Mouse (Mus musculus) midbrain, embryonic 14.5 days (tissue): ENCODE data around the gene Mylk. TPM values are rescaled to one million over a fixed set of nuclear protein-coding genes. Genes with fewer than 3 reads are reported as not detected.
"Not testable (repeated sequence)": the region's sequence is repeated elsewhere in the genome, so short reads cannot be mapped to it uniquely, and the experiment has no call there.

Source experiments
- ATAC-seq: fragments of 200-750 bp; cut with Nextera tagmentation; 2 replicates; pipeline ENCODE4 v1.8.0; 2017; ENCODE audit warnings: moderate number of reproducible peaks, moderate library complexity; ENCODE audit not compliant: low FRiP score, low TSS enrichment
- DNase-seq: peaks from one replicate; pipeline ENCODE4 v3.0.0-alpha.2; 2015
- H3K27ac ChIP-seq: fragments of 300-500 bp; sonication (generic); replicated peaks from 2 replicates; pipeline ENCODE4 v1.5.1; 2014; ENCODE audit warnings: mild to moderate bottlenecking, low read depth, low read length, moderate library complexity
- H3K27me3 ChIP-seq: fragments of 300-500 bp; sonication (generic); 2 replicates; pipeline ENCODE4 v1.6.1; 2014; ENCODE audit warnings: low read length, control low read depth, mixed read lengths; ENCODE audit not compliant: control insufficient read depth, insufficient read depth
- H3K36me3 ChIP-seq: fragments of 300-500 bp; sonication (generic); 2 replicates; pipeline ENCODE4 v1.6.1; 2014; ENCODE audit warnings: low read length, control low read depth; ENCODE audit not compliant: control insufficient read depth, insufficient read depth
- H3K4me1 ChIP-seq: fragments of 300-500 bp; sonication (generic); 2 replicates; pipeline ENCODE4 v1.6.1; 2014; ENCODE audit warnings: mild to moderate bottlenecking, antibody characterized with exemption, low read length, control low read depth; ENCODE audit not compliant: control insufficient read depth, insufficient read depth
- H3K4me2 ChIP-seq: fragments of 300-500 bp; sonication (generic); 2 replicates; pipeline ENCODE4 v1.6.1; 2014; ENCODE audit warnings: mild to moderate bottlenecking, low read length, moderate library complexity
- H3K4me3 ChIP-seq: fragments of 300-500 bp; sonication (generic); replicated peaks from 2 replicates; pipeline ENCODE4 v1.5.1; 2014; ENCODE audit warnings: low read depth, low read length
- H3K9ac ChIP-seq: fragments of 300-500 bp; sonication (generic); replicated peaks from 2 replicates; pipeline ENCODE4 v1.6.1; 2014; ENCODE audit warnings: mild to moderate bottlenecking, low read length, moderate library complexity
- H3K9me3 ChIP-seq: fragments of 300-500 bp; sonication (generic); 2 replicates; pipeline ENCODE4 v1.6.1; 2016; ENCODE audit warnings: low read length, control low read depth, mixed read lengths; ENCODE audit not compliant: control insufficient read depth
- WGBS: fragments of 180-500 bp; shearing (Covaris S2); extraction: QIAGEN DNeasy Blood & Tissue Kit; methylation state at CpG from one replicate; pipeline ENCODE4 v1.1.7; 2014; 5-methylcytosine and 5-hydroxymethylcytosine counted together
- polyA plus RNA-seq: library from polyadenylated mRNA; unstranded; fragments of >200 nt; fragmentation: Nextera tagmentation; extraction: Ambion mirVana; gene quantifications from 2 replicates; pipeline ENCODE4 v1.2.1, GENCODE M21; 2014

Gene Mylk
- polyA plus RNA-seq, 1 experiment from 2014 or later = 4.9 TPM

DNA sequence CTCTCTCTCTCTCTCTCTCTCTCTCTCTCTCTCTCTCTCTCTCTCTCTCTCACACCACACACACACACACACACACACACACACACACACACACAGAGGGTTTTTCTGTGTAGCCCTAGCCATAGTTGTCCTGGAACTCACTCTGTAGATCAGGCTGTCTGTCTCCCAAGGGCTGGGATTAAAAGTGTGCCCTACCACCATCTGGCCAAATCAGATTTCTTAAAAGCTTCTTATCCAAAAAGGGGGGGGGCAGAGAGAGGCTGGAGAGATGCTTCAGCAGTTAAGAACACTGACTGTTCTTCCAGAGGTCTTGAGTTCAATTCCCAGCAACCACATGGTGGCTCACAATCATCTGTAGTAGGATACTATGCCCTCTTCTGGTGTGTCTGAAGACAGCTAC is 68.2 kb downstream of the Mylk start:
- not testable (repeated sequence) for ATAC-seq, H3K27me3 ChIP-seq, H3K4me1 ChIP-seq, H3K4me3 ChIP-seq, H3K9me3 ChIP-seq, DNase-seq, H3K27ac ChIP-seq, H3K36me3 ChIP-seq, H3K9ac ChIP-seq, H3K4me2 ChIP-seq

DNA sequence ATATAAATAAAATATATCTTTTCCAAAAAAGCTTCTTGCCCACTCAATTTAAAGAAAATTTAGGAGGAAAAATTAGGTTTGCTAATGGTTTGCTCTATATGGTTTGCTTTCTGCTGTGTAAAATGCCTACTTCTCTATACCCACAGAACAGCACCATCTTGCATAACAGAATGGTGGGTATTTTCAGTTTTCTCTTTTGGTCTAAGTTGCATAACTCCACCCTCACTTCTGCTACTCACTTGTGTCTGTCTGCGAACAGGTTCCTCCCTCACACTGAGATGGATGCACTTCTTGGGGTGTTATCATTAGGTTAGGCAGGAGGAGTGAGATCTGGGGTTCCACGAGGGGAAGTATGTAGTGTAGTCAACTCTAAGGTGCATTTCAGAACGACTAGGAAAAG is 68.6 kb downstream of the Mylk start:
- H3K27ac ChIP-seq = no peak overlapping the region
- no peak overlapping the region for H3K9ac ChIP-seq
- no peak overlapping the region for H3K4me2 ChIP-seq
- H3K4me3 ChIP-seq = no peak overlapping the region
- H3K36me3 ChIP-seq = no peaks in the 10 kb centered on the region
- H3K9me3 ChIP-seq = no peaks in the 10 kb centered on the region
- WGBS = 89% methylated on average over 3 of the region's 3 CpGs
- no peaks in the 10 kb centered on the region for H3K27me3 ChIP-seq
- no peaks in the 10 kb centered on the region for H3K4me1 ChIP-seq
- no peak for DNase-seq
- ATAC-seq = no peak

DNA sequence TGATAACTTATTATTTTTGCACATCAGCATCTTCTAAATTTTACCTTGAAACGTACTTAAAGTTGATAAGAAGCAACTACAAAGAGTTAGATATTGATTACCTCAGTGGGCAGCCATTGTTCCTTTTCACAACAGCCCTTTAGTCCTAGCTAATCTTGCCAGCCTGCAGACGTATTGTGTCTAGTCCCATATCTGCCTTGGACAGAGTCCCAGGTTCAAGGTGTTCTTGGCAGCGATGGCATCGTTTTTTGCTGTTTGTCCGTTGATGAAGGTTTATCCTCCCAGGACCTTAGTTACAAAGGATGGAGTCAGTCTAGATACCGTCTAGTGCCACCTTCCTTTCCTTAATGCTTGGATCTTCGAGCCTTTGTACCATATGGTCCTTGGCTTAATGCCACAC is 69.6 kb downstream of the Mylk start:
- no peaks in the 10 kb centered on the region for H3K4me1 ChIP-seq
- no peak for ATAC-seq

DNA sequence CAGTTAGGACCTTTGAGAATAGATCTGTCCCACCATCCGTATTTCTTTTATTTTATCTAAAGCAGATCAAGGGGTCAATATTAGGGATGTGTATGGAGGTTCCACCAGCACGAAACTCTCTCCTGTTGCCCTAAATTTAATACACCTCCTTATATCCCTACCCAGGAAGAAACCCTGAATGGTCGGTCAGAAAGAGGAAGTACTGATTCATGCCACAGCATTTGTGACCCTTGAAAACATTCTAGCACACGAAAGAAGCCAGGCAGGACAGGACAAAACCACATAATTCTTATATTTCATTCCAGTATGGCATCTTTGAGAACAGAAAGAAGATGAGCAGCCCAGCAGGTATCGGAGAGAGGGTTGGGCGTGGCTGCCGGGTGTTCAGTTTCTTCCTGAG is 71.5 kb downstream of the Mylk start:
- H3K4me2 ChIP-seq = no peak overlapping the region
- H3K9ac ChIP-seq = no peak overlapping the region
- H3K36me3 ChIP-seq = no peaks in the 10 kb centered on the region
- no peaks in the 10 kb centered on the region for H3K9me3 ChIP-seq
- H3K27me3 ChIP-seq = no peaks in the 10 kb centered on the region
- ATAC-seq = no peak
- H3K4me1 ChIP-seq = no peaks in the 10 kb centered on the region
- H3K27ac ChIP-seq = no peak overlapping the region
- 94% methylated on average over 7 of the region's 7 CpGs for WGBS
- no peak for DNase-seq
- no peak overlapping the region for H3K4me3 ChIP-seq

More for the DNA sequence above, 69.6 kb downstream of the Mylk start:
- no peak overlapping the region for H3K27ac ChIP-seq
- DNase-seq = no peak
- H3K9ac ChIP-seq = no peak overlapping the region
- H3K4me3 ChIP-seq = no peak overlapping the region
- no peaks in the 10 kb centered on the region for H3K27me3 ChIP-seq
- no peaks in the 10 kb centered on the region for H3K9me3 ChIP-seq
- no peaks in the 10 kb centered on the region for H3K36me3 ChIP-seq
- H3K4me2 ChIP-seq = no peak overlapping the region
- WGBS = 83% methylated on average over 7 of the region's 7 CpGs

DNA sequence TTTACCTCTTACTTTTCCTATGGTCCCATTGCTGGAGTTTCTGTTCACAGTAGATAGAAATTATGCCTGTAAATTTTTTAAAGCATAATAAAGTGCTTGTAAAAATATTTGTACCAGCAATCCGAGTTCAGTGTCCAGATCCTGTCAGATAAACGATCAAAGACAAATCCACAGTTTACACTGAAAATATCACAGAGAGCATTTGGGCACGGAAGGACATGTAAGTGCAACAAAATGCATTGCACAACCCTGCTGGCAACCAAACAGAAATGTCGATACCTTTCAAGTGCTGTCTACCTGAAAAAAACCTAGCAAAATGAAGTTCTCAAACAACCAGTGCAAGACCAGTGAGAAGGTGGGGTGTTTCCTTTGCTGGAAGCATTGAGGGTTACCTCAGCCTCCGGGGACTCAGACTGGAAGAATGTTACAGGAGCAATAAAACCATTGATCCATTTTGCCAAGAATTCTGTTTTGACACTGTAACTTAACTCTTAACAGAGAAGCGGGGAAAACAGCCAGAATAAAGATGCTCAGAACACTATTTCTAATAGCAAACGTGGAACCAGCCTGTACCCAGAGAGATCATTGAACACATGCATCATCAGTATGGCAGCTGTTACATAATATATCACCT is 80.2 kb downstream of the Mylk start:
- Histone ChIP-seq H3K36me3 (no peaks in the 10 kb centered on the region), H3K27me3 (no peaks in the 10 kb centered on the region), H3K4me2 (no peak overlapping the region), H3K4me3 (no peak overlapping the region), H3K9ac (no peak overlapping the region), H3K27ac (no peak overlapping the region), H3K4me1 (no peaks in the 10 kb centered on the region), H3K9me3 (no peaks in the 10 kb centered on the region)
- DNase-seq = no peak
- ATAC-seq = no peak
- WGBS = 89% methylated on average over 7 of the region's 7 CpGs

DNA sequence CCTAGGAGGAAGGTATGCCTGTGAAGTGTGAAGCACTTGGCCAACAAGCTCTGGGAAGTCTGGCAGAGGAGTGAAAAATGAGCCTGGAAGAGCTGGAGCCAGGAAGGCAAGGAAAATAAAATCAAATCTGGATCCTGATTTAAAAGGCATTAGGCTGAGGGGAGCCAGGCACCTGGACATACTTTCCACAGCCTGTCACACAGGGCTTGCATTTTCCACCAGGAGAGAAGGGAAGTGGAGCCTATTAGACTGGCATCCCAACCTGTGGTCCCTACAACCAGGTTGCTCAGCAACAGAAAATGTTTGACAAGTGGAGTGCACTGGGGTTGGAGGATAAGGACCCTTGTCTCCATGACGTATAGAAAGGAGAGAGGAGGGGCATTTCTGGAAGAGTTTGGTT is 89.5 kb downstream of the Mylk start:
- no peak for DNase-seq
- Histone ChIP-seq H3K27me3 (no peaks in the 10 kb centered on the region), H3K4me2 (no peak overlapping the region), H3K4me1 (no peaks in the 10 kb centered on the region), H3K36me3 (no peaks in the 10 kb centered on the region), H3K4me3 (no peak overlapping the region), H3K9me3 (no peaks in the 10 kb centered on the region), H3K27ac (no peak overlapping the region), H3K9ac (no peak overlapping the region)
- 55% methylated on average over 1 of the region's 1 CpGs for whole genome bisulfite sequencing
- ATAC-seq = no peak

DNA sequence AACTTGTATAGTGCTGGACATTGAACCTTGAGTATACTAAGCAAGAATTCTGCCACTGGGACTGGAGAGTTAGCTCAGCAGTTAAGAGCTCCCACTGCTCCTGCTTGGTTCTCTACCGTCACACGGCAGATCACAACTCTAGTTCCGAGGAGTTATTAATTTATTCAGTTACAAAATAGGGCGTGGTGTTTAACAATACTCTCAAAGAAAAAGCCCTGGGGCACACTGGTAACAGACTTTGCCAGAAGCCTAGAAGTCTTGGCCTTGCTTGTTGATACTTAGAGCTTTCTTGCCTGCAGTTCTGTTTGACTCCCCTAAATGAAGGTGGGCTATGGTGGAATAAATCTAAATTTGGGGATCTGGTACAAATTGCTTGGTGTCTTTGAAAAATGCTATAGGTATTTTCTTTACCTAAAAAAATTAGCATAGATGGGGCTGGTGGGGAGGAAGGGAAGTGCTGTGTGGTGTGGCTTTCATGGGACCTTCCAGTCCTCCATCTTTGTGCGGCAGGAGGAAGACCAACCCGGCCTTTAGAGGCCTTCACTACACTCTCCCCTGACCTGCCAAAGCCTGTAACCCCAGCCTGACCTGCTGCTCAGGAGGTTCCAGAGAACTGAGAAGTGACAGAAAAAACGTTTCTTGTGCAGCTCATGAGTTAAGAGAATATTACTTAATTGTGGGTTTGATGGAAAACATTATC is 94.1 kb downstream of the Mylk start:
- no peak overlapping the region for H3K9ac ChIP-seq
- no peaks in the 10 kb centered on the region for H3K4me1 ChIP-seq
- no peak overlapping the region for H3K4me2 ChIP-seq
- DNase-seq (no peak), ATAC-seq (no peak)
- H3K36me3 ChIP-seq = no peaks in the 10 kb centered on the region
- H3K4me3 ChIP-seq = no peak overlapping the region
- WGBS = 67% methylated on average over 7 of the region's 7 CpGs
- no peak overlapping the region for H3K27ac ChIP-seq
- no peaks in the 10 kb centered on the region for H3K27me3 ChIP-seq
- H3K9me3 ChIP-seq = no peaks in the 10 kb centered on the region; the same call in 1 of the 2 replicates

DNA sequence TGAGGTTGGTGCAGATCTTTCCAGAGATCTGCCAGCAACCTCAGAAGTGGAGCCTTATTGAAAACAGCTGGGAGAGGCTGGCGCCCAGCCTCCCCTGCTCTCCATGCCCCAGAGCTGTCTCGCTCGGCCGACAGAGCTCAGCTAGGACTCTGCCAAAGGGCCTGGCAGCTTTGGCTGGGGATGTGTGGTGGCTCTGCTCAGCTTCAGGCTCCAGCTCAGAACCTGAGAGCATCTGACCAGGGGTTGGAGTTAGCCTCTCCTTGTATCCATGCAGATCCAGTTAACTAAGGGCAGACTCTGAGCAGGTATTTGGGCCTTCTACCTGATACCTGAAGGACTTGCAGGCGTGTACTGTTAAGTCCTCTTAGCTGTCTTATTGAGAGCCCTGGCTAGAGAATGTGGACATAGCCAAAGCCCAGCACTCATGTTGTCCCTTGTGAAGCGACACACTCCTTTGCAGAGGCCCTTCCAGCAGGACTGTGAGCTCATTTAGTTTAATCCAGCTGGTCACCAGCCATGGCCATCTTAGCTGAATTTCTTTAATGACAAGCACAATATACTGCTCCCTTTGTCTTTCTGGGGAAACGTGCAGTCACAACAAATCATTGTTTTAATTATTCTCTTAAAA is 94.8 kb downstream of the Mylk start:
- DNase-seq = no peak
- 87% methylated on average over 7 of the region's 7 CpGs for WGBS
- no peak for ATAC-seq
- Histone ChIP-seq H3K27ac (no peak overlapping the region), H3K27me3 (no peaks in the 10 kb centered on the region), H3K9ac (no peak overlapping the region), H3K36me3 (no peaks in the 10 kb centered on the region), H3K9me3 (no peaks in the 10 kb centered on the region; the same call in 1 of the 2 replicates), H3K4me2 (no peak overlapping the region), H3K4me3 (no peak overlapping the region), H3K4me1 (no peaks in the 10 kb centered on the region)

DNA sequence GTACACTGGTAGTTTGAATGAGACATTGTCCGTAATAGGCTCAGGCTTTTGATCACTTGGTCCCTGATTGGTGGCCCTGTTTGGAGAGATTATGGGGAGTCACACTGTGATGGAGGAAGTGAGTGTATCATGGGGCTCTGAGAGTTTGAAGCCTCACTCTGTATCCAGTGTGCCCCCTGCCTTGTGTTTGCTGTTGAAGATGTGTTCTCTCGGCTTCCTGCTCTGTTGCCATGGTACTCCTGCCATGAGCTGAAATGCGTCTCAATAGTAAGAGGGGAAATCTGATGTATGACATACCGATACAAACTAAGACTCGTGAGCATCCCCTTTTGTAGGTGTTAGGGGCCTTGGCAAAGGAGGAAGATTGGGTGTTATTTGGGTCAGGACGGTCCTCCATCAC is 99.8 kb downstream of the Mylk start:
- Histone ChIP-seq H3K4me2 (no peak overlapping the region), H3K36me3 (no peaks in the 10 kb centered on the region), H3K27me3 (no peaks in the 10 kb centered on the region), H3K9me3 (no peaks in the 10 kb centered on the region; the same call in 1 of the 2 replicates), H3K4me3 (no peak overlapping the region), H3K27ac (no peak overlapping the region), H3K4me1 (no peaks in the 10 kb centered on the region), H3K9ac (no peak overlapping the region)
- no peak for ATAC-seq
- peak; percentile 18 for DNase-seq
- 41% methylated on average over 6 of the region's 6 CpGs for WGBS
